Mouse (Mus musculus) cerebellum, adult 2 months (tissue): ENCODE data around the gene Fam43a.

Source experiments
- CTCF ChIP-seq: fragments of 200-500 bp; IDR thresholded peaks from 2 replicates; pipeline ENCODE4 v1.5.1; 2011; ENCODE audit warnings: low read depth, mild to moderate bottlenecking, control low read depth, low read length, moderate library complexity, borderline replicate concordance; ENCODE audit not compliant: insufficient read depth
- POLR2A ChIP-seq: fragments of 200-500 bp; IDR thresholded peaks from 2 replicates; pipeline ENCODE4 v1.6.1; 2011; ENCODE audit warnings: low read length, control low read depth, borderline replicate concordance; ENCODE audit not compliant: insufficient read depth

GRCm38 (mm10) chr16:30627586-30628337 is 28.2 kb downstream of the Fam43a start:
- TF ChIP-seq POLR2A (no peak), CTCF (no peak)
